Mouse (Mus musculus): ENCODE measurements around the gene Tfeb.
A peak's percentile ranks its signal among the peaks of the same experiment; 100 is the strongest.

The Tfeb gene

DNA sequence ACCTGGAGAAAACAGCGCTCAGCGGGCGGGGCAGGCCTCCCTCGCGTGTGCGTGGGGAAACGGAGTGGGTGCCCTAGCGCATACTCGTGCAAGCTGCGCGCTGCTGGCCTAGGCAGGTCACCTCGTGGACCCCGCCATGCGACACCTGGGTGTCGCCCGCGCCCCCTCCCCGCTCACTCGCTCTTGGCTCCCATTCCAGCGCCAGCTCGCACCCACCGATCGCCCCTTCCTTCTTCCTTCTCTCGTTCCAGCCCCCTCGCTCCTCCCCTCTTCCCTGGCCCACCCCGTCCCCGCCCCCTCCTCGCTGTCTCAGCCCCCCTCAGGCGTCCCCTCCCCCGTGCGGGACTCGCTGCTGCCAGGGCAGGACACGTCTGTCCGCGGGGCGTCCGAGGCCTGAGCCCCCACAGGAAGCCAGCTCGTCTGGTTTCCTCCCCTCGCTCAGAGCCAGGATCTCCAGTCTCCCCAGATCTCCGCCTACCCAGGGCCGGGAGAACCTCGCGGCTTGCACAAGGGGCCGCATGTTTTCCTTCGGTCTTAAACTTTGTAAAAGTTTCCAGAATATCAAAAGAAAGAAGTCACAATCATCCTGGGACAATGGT lies 96.3 kb downstream of the Tfeb start:
- DNase-seq (ENCODE audit: low spot score), result peak; percentile 28

- no peak for DNase-seq (ENCODE audit: low spot score)
Measured at GRCm38 (mm10) chr17:47833628-47834481, 97.0 kb downstream of the Tfeb start.

GRCm38 (mm10) chr17:47834482-47834767 lies 97.6 kb downstream of the Tfeb start, which contains the start of gene Mdfi:
Gene Mdfi, minus strand, starts transcription at chr17:47834691.
- peak; percentile 26 for DNase-seq (ENCODE audit: low spot score)

- DNase-seq (ENCODE audit: low spot score), result peak; percentile 16
Measured at GRCm38 (mm10) chr17:47837808-47838207, 101.0 kb downstream of the Tfeb start.

DNA sequence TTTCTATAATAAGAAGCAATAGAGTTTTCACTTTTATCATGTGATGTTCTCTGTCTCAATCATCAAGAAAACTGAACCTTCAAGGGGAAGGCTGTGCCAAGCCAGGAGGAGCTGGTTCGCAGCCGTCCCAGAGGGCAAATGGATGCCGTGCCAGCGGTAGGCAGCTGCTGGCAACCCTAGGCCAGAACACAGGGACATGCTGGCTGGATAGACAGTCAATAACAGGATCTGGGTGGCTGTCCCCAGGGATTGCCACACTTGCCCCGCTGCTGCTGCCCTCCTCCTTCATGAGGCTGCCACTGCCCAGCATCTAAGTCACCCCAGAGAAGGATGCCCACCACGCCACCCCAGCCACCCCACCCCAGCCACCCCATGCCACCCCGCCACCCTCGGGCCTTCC lies 104.7 kb downstream of the Tfeb start:
- DNase-seq (ENCODE audit: low spot score), result no peak
